Mouse (Mus musculus): ENCODE data around the gene Egfl7. TPM values are rescaled to one million over a fixed set of nuclear protein-coding genes. Genes with fewer than 3 reads are reported as not detected.

The Egfl7 gene
- polyA plus RNA-seq, 1 experiment from 2014 or later: 97.3 TPM

MicroRNAs encoded within 50 kb of the gene (microRNA counts, 519-probe panel; counts per million panel counts)
- 7,216 counts per million, percentile 98 among the panel's probes with 10 or more counts for microRNA mmu-miR-126-3p
- 3,378 counts per million, percentile 73 among the panel's probes with 10 or more counts for microRNA mmu-miR-126-5p

Small RNA genes lying within 50 kb of the gene (microRNA-seq; reads per million reads assigned to microRNA genes)
- gene Mir126a (1.1 reads per million), gene Mir126b (not detected)

Other genes with a start within 250 kb of the Egfl7 start
- gene Dnlz, start 227.9 kb upstream of the Egfl7 start, polyA plus RNA-seq (2016; fragmentation: Nextera tagmentation; extraction: Ambion mirVana): 31.8 and 33.1 TPM in 2 replicates
- 0.87 and 0.97 TPM in 2 replicates for gene Card9, start 219.1 kb upstream of the Egfl7 start, polyA plus RNA-seq (2016; fragmentation: Nextera tagmentation; extraction: Ambion mirVana)
- gene Snapc4, start 199.4 kb upstream of the Egfl7 start, polyA plus RNA-seq (2016; fragmentation: Nextera tagmentation; extraction: Ambion mirVana): 39.2 and 42.7 TPM in 2 replicates
- gene Entr1, start 190.7 kb upstream of the Egfl7 start, polyA plus RNA-seq (2016; fragmentation: Nextera tagmentation; extraction: Ambion mirVana): 184 and 188 TPM in 2 replicates
- 108 and 112 TPM in 2 replicates for gene Pmpca, start 190.7 kb upstream of the Egfl7 start, polyA plus RNA-seq (2016; fragmentation: Nextera tagmentation; extraction: Ambion mirVana)
- 30.1 and 31.5 TPM in 2 replicates for gene Inpp5e, start 170.8 kb upstream of the Egfl7 start, polyA plus RNA-seq (2016; fragmentation: Nextera tagmentation; extraction: Ambion mirVana)
- 26.2 and 28.3 TPM in 2 replicates for gene Sec16a, start 134.8 kb upstream of the Egfl7 start, polyA plus RNA-seq (2016; fragmentation: Nextera tagmentation; extraction: Ambion mirVana)
- gene Notch1, start 63.4 kb upstream of the Egfl7 start, polyA plus RNA-seq (2016; fragmentation: Nextera tagmentation; extraction: Ambion mirVana): 16.4 and 20.3 TPM in 2 replicates
- gene Gm20532, start 6.6 kb downstream of the Egfl7 start, polyA plus RNA-seq (2016; fragmentation: Nextera tagmentation; extraction: Ambion mirVana): not detected in 2 replicates
- 17.0 and 17.8 TPM in 2 replicates for gene Agpat2, start 24.4 kb downstream of the Egfl7 start, polyA plus RNA-seq (2016; fragmentation: Nextera tagmentation; extraction: Ambion mirVana)
- 66.0 and 75.2 TPM in 2 replicates for gene Fam69b, start 48.4 kb downstream of the Egfl7 start, polyA plus RNA-seq (2016; fragmentation: Nextera tagmentation; extraction: Ambion mirVana)
- not detected in 2 replicates for gene Lcn4, start 91.3 kb downstream of the Egfl7 start, polyA plus RNA-seq (2016; fragmentation: Nextera tagmentation; extraction: Ambion mirVana)